Mouse (Mus musculus) cerebral cortex, adult 2 months (tissue): Measurements from ENCODE around the gene Foxn3.

Experiments used
- WGBS: fragments of 180-500 bp; shearing (Covaris S2); methylation state at CpG from one replicate; pipeline ENCODE4 v1.1.7; 2018; 5-methylcytosine and 5-hydroxymethylcytosine counted together

Foxn3 gene

DNA sequence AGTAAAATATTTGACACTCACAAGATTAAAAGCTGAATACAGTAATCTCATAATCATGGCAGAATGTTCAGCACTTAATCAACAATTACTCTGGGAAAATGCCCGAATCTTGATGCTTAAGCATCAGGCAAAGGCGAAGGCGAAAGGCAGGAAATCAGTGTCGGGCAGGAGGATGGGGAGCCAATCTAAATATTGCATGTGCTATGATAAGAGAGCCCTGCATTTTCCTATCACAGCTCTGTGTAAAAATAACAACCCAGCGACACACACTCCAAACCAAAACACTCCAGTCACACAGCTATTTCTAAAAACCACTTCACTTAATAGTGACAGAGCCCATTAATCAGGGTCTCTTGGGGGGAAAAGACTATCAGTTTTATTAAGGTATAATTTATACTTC is 305.8 kb downstream of the Foxn3 start:
- 54% methylated on average over 5 of the region's 5 CpGs for WGBS

- WGBS = 81% methylated on average over 8 of the region's 8 CpGs
Observed at GRCm38 (mm10) chr12:99256997-99257396, 306.4 kb downstream of the Foxn3 start.

GRCm38 (mm10) chr12:99256463-99256862 is 306.9 kb downstream of the Foxn3 start:
- WGBS = 87% methylated on average over 5 of the region's 5 CpGs

DNA sequence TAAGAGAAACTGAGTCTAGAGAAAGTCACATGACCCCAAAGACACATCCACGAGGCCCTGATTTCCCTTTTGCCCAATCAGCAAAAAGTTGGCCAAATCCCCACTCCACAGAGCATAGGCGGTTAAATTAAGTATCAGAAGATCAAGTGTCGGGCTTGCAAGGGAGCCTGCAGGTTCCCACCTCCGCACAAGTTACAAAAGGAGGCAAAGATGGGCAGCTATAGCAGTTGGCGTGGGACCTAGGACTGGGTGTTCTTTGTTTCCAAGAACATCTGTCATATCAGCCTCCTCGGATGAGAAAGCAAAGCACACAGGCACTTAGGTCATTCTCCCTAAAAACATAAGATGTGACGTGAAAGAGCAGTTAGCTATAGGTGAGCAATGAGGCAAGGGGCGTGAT is 308.9 kb downstream of the Foxn3 start:
- WGBS = 86% methylated on average over 8 of the region's 8 CpGs

GRCm38 (mm10) chr12:99253562-99253961 is 309.8 kb downstream of the Foxn3 start:
- WGBS = 81% methylated on average over 10 of the region's 10 CpGs

- WGBS = 91% methylated on average over 8 of the region's 8 CpGs
Observed at GRCm38 (mm10) chr12:99248606-99249005, 314.8 kb downstream of the Foxn3 start.

DNA sequence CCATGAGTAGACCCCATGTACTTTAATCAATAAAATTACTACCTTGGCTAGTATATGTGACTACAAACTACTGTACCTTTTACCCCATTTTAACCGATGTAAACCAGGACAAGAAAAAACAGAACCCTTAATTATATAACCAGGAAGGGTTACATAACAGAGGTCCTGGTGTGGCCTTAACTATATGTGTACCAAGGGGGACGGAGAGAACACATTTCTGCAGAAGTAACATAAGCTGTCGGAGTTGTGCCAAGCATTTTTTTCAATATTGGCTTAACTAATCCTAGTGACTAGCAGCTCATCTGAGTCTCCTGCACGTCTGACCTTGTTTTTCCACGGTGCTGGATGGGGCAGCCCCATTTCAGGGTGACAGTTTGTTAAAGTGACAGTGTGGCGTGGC is 315.4 kb downstream of the Foxn3 start:
- WGBS = 71% methylated on average over 6 of the region's 6 CpGs

- WGBS = 62% methylated on average over 10 of the region's 10 CpGs
Observed at GRCm38 (mm10) chr12:99246984-99247746, 316.2 kb downstream of the Foxn3 start.

DNA sequence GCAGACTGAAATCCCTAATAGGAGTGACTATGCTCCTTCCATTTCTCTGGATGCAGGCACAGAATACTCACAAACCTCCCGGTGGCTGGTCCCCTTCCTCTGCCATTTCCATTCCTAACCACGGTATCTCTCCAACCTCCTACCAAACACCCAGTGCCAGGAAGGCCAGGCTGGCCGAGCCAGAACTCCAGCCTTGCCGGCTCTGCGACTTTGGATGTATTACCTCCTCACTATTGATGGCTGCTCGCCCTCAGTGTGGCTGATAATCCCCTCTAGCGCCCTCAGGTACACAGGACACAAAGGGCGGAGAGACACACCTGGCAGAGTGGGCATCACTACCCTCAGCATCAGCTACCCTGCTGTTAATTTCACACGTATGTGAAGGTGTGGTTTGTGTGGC is 318.7 kb downstream of the Foxn3 start:
- WGBS = 93% methylated on average over 9 of the region's 9 CpGs

DNA sequence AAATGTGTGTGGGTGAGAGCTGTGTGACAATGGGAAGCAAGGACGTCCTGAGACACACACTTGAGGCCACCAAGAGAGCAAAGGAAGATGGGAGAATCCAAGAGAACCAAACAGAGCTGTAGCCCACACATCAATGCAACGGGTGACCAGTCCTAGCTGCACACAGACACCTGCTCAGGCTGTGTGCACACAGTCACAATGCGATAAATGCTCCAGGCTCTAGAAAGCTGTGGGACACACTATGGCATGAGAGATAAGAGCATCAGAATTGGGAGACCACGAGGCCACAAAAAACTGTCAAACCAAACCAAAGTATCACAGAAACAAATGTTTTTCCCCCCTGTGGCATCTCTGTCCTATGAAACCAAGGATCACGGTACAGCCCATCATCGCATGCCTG is 319.1 kb downstream of the Foxn3 start:
- 85% methylated on average over 6 of the region's 6 CpGs for WGBS

DNA sequence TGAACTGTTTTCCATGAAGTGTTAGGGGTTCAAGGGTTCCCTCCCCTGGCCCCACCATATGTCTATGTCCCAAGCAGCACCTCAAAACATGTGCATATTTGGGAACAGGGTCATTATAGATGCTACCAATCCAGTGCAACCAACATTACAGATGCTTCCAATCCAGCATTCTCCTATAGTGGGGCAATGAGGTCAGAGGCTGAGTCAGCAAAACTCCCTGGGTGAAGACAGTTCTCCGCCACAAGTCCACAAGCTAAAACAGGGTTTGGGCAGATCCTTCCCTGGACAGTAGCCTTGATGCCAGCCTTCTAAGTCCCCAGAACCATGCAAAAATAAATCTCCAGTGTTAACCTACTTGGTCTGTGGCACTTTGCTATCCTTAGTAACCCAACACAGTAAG is 320.1 kb downstream of the Foxn3 start:
- 81% methylated on average over 1 of the region's 1 CpGs for WGBS

- WGBS = 32% methylated on average over 5 of the region's 5 CpGs
Observed at GRCm38 (mm10) chr12:99240185-99240726, 323.1 kb downstream of the Foxn3 start.

DNA sequence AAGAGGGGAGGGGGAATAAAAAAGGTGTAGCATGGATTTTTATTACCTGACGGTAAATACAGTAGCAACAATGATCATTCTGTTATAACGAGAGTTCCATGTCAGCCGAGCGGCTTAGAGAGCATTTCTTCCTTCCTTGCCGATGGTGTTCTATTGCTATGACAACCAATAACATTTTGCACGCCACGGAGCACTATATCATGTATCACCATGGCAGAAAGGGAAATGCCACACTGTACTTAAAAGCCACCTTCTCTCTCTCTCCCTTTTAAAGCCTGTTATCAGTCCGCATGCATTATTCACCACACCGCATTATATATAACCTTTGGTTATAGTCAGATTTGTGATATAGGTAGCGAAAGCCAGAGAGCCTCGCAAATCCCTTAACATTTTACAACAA is 323.6 kb downstream of the Foxn3 start:
- WGBS = 53% methylated on average over 11 of the region's 11 CpGs

DNA sequence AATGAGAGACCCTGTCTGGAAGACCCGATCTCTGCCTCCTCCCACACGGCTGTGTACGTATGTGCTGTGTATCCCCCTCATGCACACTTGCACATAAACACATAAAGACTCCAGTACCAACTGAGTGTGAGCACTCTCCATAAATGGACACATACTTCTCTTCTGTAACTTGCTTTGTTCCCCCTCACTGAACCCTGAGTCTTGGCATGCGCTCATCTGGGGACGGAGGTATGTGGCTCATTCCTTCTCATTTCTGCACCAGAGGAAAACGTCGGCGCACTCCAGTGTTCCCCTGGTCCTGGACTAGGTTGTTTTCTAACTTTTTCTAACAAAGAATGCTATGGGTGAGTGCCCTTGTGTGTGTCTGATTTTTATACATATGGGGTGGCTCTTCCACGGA is 325.9 kb downstream of the Foxn3 start:
- WGBS = 89% methylated on average over 9 of the region's 9 CpGs

GRCm38 (mm10) chr12:99234346-99234745 is 329.0 kb downstream of the Foxn3 start:
- WGBS = 50% methylated on average over 6 of the region's 6 CpGs

- 56% methylated on average over 2 of the region's 2 CpGs for WGBS
Observed at GRCm38 (mm10) chr12:99233386-99233785, 330.0 kb downstream of the Foxn3 start.

DNA sequence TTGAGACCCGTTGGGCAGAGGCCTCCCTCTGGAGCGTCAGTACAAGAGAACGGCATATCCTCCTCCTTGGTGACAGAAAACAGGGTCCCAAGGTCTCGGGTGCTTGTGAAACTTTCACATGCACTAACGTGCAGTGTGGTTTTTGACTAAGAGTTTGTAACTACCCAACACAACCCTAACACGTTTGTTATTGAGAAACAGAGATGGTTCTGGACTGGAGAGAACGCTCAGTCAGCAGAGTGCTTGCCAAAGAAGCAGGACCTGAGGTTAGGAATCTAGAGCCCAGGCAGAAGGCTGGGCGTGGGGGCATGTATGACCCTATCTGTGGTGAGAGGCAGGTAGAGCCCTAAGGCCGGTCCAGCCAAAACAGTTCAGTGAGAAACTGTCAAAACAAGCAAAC is 330.9 kb downstream of the Foxn3 start:
- 87% methylated on average over 9 of the region's 9 CpGs for WGBS

GRCm38 (mm10) chr12:99231321-99231720 is 332.1 kb downstream of the Foxn3 start:
- 43% methylated on average over 6 of the region's 6 CpGs for WGBS

- WGBS = 79% methylated on average over 5 of the region's 5 CpGs
Observed at GRCm38 (mm10) chr12:99230783-99231048, 332.7 kb downstream of the Foxn3 start.

- 71% methylated on average over 17 of the region's 17 CpGs for WGBS
Observed at GRCm38 (mm10) chr12:99229973-99230782, 333.2 kb downstream of the Foxn3 start.

- WGBS = 80% methylated on average over 6 of the region's 6 CpGs
Observed at GRCm38 (mm10) chr12:99227313-99227952, 335.9 kb downstream of the Foxn3 start.

DNA sequence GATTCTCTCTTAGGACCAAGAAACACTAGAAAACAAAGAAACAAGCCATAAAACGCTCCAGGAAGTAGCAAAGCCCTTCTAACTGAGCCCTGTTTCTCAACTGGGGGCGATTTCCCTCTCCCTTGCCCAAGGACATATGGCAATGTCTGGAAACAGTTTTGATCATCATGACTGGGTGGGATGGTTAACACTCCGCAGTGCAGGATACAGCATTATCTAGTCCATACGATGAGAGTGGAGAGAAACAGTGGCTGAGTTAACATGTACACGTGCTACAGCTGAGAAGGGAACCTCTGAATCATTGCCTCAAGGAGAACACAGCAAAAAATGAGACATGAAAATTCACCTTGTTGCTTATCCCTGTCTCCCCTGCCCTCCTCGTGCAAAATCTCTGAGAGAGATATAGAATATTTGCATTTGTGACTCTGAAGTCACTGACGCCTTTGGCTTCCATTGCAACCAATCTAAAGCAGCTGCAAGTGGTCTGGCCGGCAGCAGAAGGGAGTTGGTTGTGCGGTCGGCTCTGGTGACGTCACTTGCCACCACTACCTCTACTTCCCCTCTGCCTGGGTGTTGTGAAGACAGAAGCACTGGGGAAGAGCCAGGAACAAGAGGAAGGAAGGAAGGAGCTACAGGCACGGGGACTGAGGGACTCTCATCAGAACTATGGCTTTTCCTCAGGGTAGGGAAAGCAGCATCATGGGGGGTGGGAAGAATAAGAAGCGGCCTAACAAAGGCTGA is 338.3 kb downstream of the Foxn3 start:
- WGBS = 47% methylated on average over 13 of the region's 13 CpGs
